Mouse (Mus musculus) heart, embryonic 14.5 days (tissue): Measurements from ENCODE around the gene Slitrk5. TPM values are rescaled to one million over a fixed set of nuclear protein-coding genes. Genes with fewer than 3 reads are reported as not detected.

Experiments
- ATAC-seq: fragments of 200-750 bp; cut with Nextera tagmentation; 2 replicates; pipeline ENCODE4 v1.8.0; 2017; ENCODE audit warnings: low read depth, moderate TSS enrichment; ENCODE audit not compliant: insufficient number of reproducible peaks, insufficient read depth, low FRiP score
- H3K27ac ChIP-seq, 2 experiments: fragments of 200-500 bp in 1 of 2; fragments of 300-500 bp in 1 of 2; sonication (generic) in 1 of 2; replicated peaks in 1 of 2; 2 replicates each; pipeline ENCODE4 v1.5.1; 2012 to 2014; ENCODE audit warnings: low read depth in 2 of 2, low read length in 2 of 2, control low read depth in 1 of 2, mild to moderate bottlenecking in 1 of 2, mixed read lengths in 1 of 2; ENCODE audit not compliant: control insufficient read depth in 1 of 2, insufficient read depth in 1 of 2
- H3K27me3 ChIP-seq: fragments of 300-500 bp; sonication (generic); 2 replicates; pipeline ENCODE4 v1.6.1; 2014; ENCODE audit warnings: mild to moderate bottlenecking, low read length, control low read depth; ENCODE audit not compliant: control insufficient read depth, insufficient read depth
- H3K36me3 ChIP-seq: fragments of 300-500 bp; sonication (generic); 2 replicates; pipeline ENCODE4 v1.6.1; 2014; ENCODE audit warnings: mild to moderate bottlenecking, control low read depth, low read length, mixed read lengths; ENCODE audit not compliant: control insufficient read depth, insufficient read depth
- H3K4me1 ChIP-seq, 2 experiments: fragments of 200-500 bp in 1 of 2; fragments of 300-500 bp in 1 of 2; sonication (generic) in 1 of 2; 2 replicates each; pipeline ENCODE4 v1.6.1; 2012 to 2014; ENCODE audit warnings: low read length in 2 of 2, control low read depth in 1 of 2, mixed read lengths in 1 of 2; ENCODE audit not compliant: control insufficient read depth in 2 of 2, insufficient read depth in 2 of 2
- H3K4me2 ChIP-seq: fragments of 300-500 bp; sonication (generic); 2 replicates; pipeline ENCODE4 v1.6.1; 2014; ENCODE audit warnings: mild to moderate bottlenecking, low read length
- H3K4me3 ChIP-seq, 2 experiments: fragments of 200-500 bp in 1 of 2; fragments of 300-500 bp in 1 of 2; sonication (generic) in 1 of 2; 2 replicates each; pipeline ENCODE4 v1.5.1; 2012 to 2014; ENCODE audit warnings: low read length in 2 of 2, mild to moderate bottlenecking in 2 of 2, control low read depth in 1 of 2, low read depth in 1 of 2, moderate library complexity in 1 of 2; ENCODE audit not compliant: control insufficient read depth in 1 of 2, insufficient read depth in 1 of 2
- H3K9ac ChIP-seq: fragments of 300-500 bp; sonication (generic); 2 replicates; pipeline ENCODE4 v1.6.1; 2014; ENCODE audit warnings: mild to moderate bottlenecking, low read length
- H3K9me3 ChIP-seq: fragments of 300-500 bp; sonication (generic); 2 replicates; pipeline ENCODE4 v1.6.1; 2016; ENCODE audit warnings: low read length, control low read depth; ENCODE audit not compliant: control insufficient read depth
- WGBS: fragments of 180-500 bp; shearing (Covaris S2); extraction: QIAGEN DNeasy Blood & Tissue Kit; methylation state at CpG from one replicate; pipeline ENCODE4 v1.1.7; 2014; 5-methylcytosine and 5-hydroxymethylcytosine counted together
- polyA plus RNA-seq: library from polyadenylated mRNA; unstranded; fragments of >200 nt; fragmentation: Nextera tagmentation; extraction: Ambion mirVana; gene quantifications from 2 replicates; pipeline ENCODE4 v1.2.1, GENCODE M21; 2014

Slitrk5 gene
- 9.7 and 9.8 TPM in 2 replicates for polyA plus RNA-seq

GRCm38 (mm10) chr14:111674664-111675147 lies at the start of gene Slitrk5:
Slitrk5 (plus strand) TSS chr14:111675097.
- peak within 1 kb of the TSS; percentile 83 for H3K9ac ChIP-seq
- 0 out of 2 replicates have a peak, but pooled peaks cover 5% of the 10 kb centered on the region for H3K27me3 ChIP-seq
- H3K27ac ChIP-seq, result peak within 1 kb of the TSS; percentile 84 to 86
- H3K4me3 ChIP-seq, result peak within 1 kb of the TSS; percentile 55 to 80
- peak; percentile 72; the same call in 1 of the 2 replicates for ATAC-seq
- H3K9me3 ChIP-seq, result no peaks in the 10 kb centered on the region
- H3K4me1 ChIP-seq, result peaks cover 2 to 5% of the 10 kb centered on the region in 2 experiments; a peak in 1 of 4 replicates
- peak within 1 kb of the TSS; percentile 78 for H3K4me2 ChIP-seq
- under 1% methylated on average over 22 of the region's 22 CpGs for WGBS
- no peaks in the 10 kb centered on the region for H3K36me3 ChIP-seq

GRCm38 (mm10) chr14:111672942-111673341 lies 2.0 kb upstream of the Slitrk5 start:
- H3K9me3 ChIP-seq, result no peaks in the 10 kb centered on the region
- H3K4me1 ChIP-seq, result peaks cover 2 to 5% of the 10 kb centered on the region in 2 experiments; a peak in 1 of 4 replicates
- WGBS, result 33% methylated on average over 1 of the region's 1 CpGs
- no peak overlapping the region for H3K27ac ChIP-seq
- H3K9ac ChIP-seq, result no peak overlapping the region
- ATAC-seq, result no peak
- no peaks in the 10 kb centered on the region for H3K36me3 ChIP-seq
- H3K27me3 ChIP-seq, result no peaks in the 10 kb centered on the region
- no peak overlapping the region for H3K4me2 ChIP-seq
- no peak overlapping the region for H3K4me3 ChIP-seq

GRCm38 (mm10) chr14:111675211-111676165 lies 591 bp downstream of the Slitrk5 start:
- Histone ChIP-seq H3K27me3 (peaks cover 12% of the 10 kb centered on the region; the same call in 1 of the 2 replicates), H3K36me3 (no peaks in the 10 kb centered on the region), H3K27ac (peak overlapping the region; percentile 84 to 86), H3K9ac (peak overlapping the region; percentile 83), H3K4me3 (peak overlapping the region; percentile 55 to 80), H3K4me1 (peaks cover 6 to 7% of the 10 kb centered on the region in 2 experiments; a peak in 2 of 4 replicates), H3K4me2 (peak overlapping the region; percentile 78), H3K9me3 (no peaks in the 10 kb centered on the region)
- WGBS, result 0% methylated on average over 64 of the region's 94 CpGs
- peak; percentile 75 for ATAC-seq

GRCm38 (mm10) chr14:111676166-111676581 lies 1.3 kb downstream of the Slitrk5 start:
- H3K27me3 ChIP-seq, result peaks cover 19% of the 10 kb centered on the region; the same call in 1 of the 2 replicates
- ATAC-seq, result 0 out of 2 replicates have a peak, but pooled peaks have one; percentile 27
- peaks cover 10 to 11% of the 10 kb centered on the region in 2 experiments; a peak in 3 of 4 replicates for H3K4me1 ChIP-seq
- H3K9me3 ChIP-seq, result no peaks in the 10 kb centered on the region
- peak overlapping the region; percentile 83 for H3K9ac ChIP-seq
- peak overlapping the region; percentile 78 for H3K4me2 ChIP-seq
- H3K4me3 ChIP-seq, result peak overlapping the region; percentile 55 to 80
- peak overlapping the region; percentile 84 to 86 for H3K27ac ChIP-seq
- no peaks in the 10 kb centered on the region for H3K36me3 ChIP-seq
- under 1% methylated on average over 19 of the region's 19 CpGs for WGBS

GRCm38 (mm10) chr14:111676851-111677291 lies 2.0 kb downstream of the Slitrk5 start:
- WGBS, result 1% methylated on average over 18 of the region's 18 CpGs
- H3K4me3 ChIP-seq, result peak overlapping the region; percentile 55 to 80
- no peaks in the 10 kb centered on the region for H3K36me3 ChIP-seq
- ATAC-seq, result no peak
- H3K27me3 ChIP-seq, result peaks cover 19% of the 10 kb centered on the region; the same call in 1 of the 2 replicates
- H3K4me2 ChIP-seq, result peak overlapping the region; percentile 78
- H3K9me3 ChIP-seq, result no peaks in the 10 kb centered on the region
- H3K27ac ChIP-seq, result peak overlapping the region; percentile 41 to 86; a peak in 2 of 4 replicates
- H3K9ac ChIP-seq, result peak overlapping the region; percentile 83
- H3K4me1 ChIP-seq, result peaks cover 11 to 12% of the 10 kb centered on the region in 2 experiments; a peak in 3 of 4 replicates

GRCm38 (mm10) chr14:111677361-111678070 lies 2.6 kb downstream of the Slitrk5 start:
- Histone ChIP-seq H3K27me3 (peaks cover 19% of the 10 kb centered on the region; the same call in 1 of the 2 replicates), H3K9me3 (no peaks in the 10 kb centered on the region), H3K9ac (peak overlapping the region; percentile 83), H3K4me1 (peaks cover 13 to 15% of the 10 kb centered on the region in 2 experiments; a peak in 3 of 4 replicates), H3K27ac (peak overlapping the region; percentile 28 to 41; a peak in 2 of 4 replicates), H3K36me3 (no peaks in the 10 kb centered on the region), H3K4me3 (peak overlapping the region; percentile 55 to 80), H3K4me2 (peak overlapping the region; percentile 78)
- 6% methylated on average over 17 of the region's 17 CpGs for WGBS
- ATAC-seq, result no peak

- H3K4me1 ChIP-seq, result peaks cover 13 to 15% of the 10 kb centered on the region in 2 experiments; a peak in 3 of 4 replicates
- ATAC-seq, result no peak
- 55% methylated on average over 8 of the region's 8 CpGs for WGBS
- H3K4me2 ChIP-seq, result peak overlapping the region; percentile 80
- H3K9me3 ChIP-seq, result no peaks in the 10 kb centered on the region
- peaks cover 19% of the 10 kb centered on the region; the same call in 1 of the 2 replicates for H3K27me3 ChIP-seq
- no peak overlapping the region for H3K27ac ChIP-seq
- no peaks in the 10 kb centered on the region for H3K36me3 ChIP-seq
- no peak overlapping the region for H3K9ac ChIP-seq
- H3K4me3 ChIP-seq, result peak overlapping the region in 1 of 2 experiments; percentile 51; a peak in 1 of 4 replicates
Observed at GRCm38 (mm10) chr14:111680271-111680670, 5.4 kb downstream of the Slitrk5 start.
